Mouse (Mus musculus) bone marrow macrophage, adult 2 months (primary cell): ENCODE results near the gene Eaf1.

ENCODE experiments used
- CTCF ChIP-seq: IDR thresholded peaks from 2 replicates; pipeline ENCODE4 v1.5.1; 2012; ENCODE audit warnings: low read depth, mild to moderate bottlenecking, low read length, moderate library complexity
- POLR2A ChIP-seq: IDR thresholded peaks from 2 replicates; pipeline ENCODE4 v1.6.1; 2012; ENCODE audit warnings: mild to moderate bottlenecking, low read depth, low read length, borderline replicate concordance

DNA sequence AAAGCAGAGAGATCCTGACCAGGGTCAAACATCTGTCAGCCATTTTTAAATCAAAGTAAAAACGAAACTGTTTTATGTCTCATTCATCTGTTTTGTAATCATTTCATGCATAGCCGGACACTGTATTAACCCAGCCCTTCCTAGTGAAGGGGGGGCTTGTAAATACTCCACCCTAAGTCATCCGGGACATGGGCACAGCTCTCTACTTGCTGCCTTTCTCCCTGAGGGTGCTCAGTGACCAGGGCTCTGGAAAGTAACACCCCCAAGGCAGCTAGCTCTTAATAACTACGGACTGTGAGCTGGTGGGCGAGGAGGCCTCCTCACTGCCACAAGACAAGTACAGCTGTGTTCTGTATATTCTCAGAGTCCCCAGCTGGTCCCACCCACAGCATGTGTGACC is 45.2 kb upstream of the Eaf1 start:
- TF ChIP-seq POLR2A = no peak
- TF ChIP-seq CTCF = no peak
